Mouse (Mus musculus): ENCODE measurements around the gene Cct4. TPM values are rescaled to one million over a fixed set of nuclear protein-coding genes. Genes with fewer than 3 reads are reported as not detected.
A peak's percentile ranks its signal among the peaks of the same experiment; 100 is the strongest.

The Cct4 gene
- 10 to 100 TPM; 88.1 to 96.9 TPM for total RNA-seq (2021)
- long read RNA-seq, experiment 1, transcript Cct4-204 (14 exons, 2,484 nt), result major isoform, 140 of 155 reads
- long read RNA-seq, experiment 1, partial matches to known transcripts, result 6 of 155 reads
- long read RNA-seq, experiment 1, other reads (novel, unspliced or antisense), result 9 of 155 reads
- long read RNA-seq, experiment 2, transcript Cct4-204 (14 exons, 2,484 nt), result major isoform, 186 of 196 reads
- long read RNA-seq, experiment 2, partial matches to known transcripts, result 3 of 196 reads
- long read RNA-seq, experiment 2, other reads (novel, unspliced or antisense), result 7 of 196 reads

DNA sequence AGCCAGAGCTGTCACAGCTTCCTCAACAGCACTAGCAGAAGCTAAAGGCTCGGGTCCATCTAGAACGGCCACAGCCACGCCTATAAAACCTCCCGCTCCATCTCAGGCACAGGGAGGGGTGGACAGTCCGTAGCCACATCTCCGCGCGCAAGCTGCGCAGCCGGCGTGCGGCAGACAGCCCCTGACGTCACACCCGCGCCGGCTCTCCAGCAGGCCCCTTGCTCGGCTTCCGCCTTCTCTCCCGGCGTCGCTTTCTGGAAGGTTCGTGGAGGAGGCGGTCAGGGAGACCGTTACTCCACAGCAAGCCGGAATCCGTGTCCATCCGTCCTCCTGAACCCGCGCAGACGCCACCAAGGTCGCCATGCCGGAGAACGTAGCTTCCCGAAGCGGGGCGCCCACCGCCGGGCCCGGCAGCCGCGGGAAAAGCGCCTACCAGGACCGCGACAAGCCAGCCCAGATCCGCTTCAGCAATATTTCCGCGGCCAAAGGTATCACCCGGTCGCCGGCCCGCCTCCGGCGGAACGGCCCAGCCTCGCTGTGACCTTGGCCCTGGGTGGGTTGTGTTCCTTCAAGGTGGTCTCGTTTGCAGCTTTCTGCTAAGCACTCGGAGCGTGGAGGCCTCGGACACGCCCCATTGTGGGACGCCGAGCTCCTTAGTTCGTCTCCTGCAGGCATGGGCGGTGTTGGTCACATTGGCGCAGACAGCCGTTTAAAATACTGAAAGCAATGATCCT, at the start of gene Cct4:
Gene Cct4 (plus strand): TSS at position 127 of the 734 bp plus-strand sequence.
- peak; percentile 93 for DNase-seq

DNA sequence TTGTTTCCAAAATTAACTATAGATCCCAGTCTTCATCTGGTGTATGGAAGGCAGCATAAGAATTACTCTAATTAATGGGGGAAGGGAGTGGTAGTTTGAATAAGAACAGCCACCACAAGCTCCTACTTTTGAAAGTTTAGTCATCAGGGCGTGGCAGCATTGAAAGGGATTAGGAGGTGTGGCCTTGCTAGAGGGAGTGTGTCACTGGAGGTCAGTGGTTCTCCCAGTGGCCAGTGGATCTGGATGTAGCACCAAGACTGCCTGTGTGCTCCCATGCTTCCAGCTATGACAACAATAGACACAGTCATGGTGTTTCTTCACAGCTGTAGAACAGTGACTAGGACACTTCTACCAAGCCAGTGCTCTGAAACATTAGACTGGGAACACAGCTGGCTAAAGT, 41.2 kb upstream of the Cct4 start:
- no peak for DNase-seq

DNA sequence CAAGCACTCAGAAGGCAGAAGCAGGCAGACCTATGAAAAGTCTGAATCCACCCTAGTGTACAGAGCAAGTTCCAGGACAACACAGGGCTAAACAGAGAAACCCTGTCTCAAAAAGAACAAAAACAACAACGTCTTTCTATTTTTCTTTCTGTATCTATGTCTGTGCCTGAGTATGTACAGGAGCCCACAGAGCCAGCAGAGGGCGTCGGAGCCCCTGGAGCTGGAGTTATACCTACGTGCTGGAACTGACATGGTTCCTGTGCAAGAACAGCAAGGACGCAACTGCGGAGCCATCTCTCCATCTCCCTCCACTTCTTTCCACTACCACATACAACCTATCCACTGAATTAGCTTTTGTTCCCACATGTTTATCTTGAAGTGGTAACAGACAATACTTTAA, 40.2 kb upstream of the Cct4 start:
- DNase-seq, result no peak

DNA sequence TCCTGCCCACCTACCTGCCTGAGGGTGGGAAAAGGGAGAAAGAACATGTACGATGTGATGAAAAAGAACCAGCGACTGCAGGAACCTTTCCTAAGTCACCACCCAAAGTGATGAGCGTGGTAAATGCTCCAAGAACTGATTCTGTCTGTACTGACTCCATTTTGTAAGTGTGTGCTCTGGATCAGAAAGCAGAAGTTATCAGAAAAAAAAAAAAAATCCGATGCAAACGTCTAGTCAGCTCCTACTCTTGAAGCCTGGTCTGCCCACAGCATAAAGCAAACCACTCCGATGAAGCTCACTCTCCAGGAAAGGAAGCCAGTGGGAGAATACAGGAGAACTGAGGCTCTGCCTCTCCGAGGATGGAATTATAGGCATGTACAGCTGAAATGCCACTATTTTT, 37.7 kb upstream of the Cct4 start:
- DNase-seq, result no peak

DNA sequence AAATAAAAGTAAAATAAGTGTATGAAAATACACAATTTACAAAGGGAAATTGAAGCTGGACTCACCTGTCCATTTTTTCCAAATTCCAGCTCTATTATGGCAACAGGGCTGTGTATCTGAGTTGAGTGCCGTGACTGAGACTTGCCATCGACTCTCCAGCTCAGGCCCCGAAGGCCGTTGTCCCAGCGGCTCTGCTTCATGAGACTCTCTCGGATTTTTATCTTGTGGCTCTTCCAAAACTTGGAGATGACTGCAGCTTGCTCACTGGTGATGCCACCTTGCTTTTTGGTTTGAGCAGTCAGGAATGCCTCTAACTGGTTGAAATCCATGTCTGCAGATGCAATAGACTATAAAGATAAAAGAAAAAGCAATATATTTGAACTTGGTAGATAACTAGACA, 34.0 kb upstream of the Cct4 start:
- DNase-seq, result no peak

DNA sequence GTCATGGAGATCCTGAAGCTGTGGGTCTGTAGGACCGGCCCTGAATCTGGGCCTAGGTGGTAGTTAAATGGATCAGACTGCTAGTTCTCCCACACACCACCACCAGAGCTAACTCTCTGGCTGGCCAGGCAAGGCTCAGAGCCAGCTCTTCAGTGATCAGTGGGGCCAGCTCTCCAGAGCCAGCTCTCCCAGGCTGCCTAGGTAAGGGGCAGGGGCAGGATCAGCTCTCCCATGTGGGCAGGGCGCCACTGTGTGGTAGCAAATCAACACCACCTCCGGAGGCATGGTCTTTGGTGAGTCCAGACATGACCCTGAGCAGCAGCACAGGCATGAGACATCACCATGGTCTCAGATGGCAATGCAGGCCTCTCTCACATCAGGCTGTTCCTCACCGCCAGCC, 33.5 kb upstream of the Cct4 start:
- DNase-seq, result peak; percentile 56

DNA sequence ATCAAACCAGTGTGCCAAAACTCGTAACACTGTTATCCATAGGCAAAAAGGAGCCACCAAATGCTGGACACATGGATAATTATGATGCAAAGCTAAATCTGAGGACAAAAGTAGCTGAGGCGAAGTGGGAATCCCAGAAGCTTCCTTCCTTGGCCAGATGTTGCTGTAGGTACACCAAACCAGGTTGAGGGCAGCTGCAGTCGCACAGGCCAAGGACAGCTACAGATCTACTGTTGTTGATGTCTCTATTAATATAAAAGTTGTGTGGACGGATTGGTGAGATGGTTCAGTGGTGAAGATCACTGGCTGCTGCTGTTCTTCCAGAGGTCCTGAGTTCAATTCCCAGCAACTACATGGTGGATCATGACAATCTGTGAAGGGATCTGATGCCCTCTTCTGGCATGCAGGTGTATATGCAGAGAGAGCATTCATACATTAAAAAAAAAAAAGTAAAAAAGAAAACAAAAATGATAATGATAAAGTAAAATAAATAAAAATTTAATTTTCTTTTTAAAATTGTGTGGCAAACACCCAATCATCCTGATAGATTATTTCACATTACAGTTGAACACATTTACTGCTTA, 32.4 kb upstream of the Cct4 start:
- DNase-seq, result no peak

DNA sequence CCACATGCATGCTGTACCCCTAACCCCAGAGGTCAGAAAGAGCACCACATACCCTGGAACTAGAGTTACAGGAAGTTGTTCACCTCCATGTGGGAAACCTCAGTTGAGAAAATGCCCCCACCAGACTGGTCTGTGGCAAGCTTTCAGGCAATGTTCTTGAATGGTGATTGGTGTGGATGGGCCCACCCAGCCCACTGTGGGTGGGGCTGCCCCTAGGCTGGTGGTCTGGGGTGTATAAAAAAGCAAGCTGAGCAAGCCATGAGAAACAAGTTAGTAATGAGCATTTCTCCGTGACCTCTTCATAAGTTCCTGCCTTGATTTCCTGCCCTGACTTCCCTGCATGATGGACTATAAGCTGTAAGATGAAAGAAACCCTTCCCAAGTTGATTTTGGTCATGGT, 28.2 kb upstream of the Cct4 start:
- no peak for DNase-seq

DNA sequence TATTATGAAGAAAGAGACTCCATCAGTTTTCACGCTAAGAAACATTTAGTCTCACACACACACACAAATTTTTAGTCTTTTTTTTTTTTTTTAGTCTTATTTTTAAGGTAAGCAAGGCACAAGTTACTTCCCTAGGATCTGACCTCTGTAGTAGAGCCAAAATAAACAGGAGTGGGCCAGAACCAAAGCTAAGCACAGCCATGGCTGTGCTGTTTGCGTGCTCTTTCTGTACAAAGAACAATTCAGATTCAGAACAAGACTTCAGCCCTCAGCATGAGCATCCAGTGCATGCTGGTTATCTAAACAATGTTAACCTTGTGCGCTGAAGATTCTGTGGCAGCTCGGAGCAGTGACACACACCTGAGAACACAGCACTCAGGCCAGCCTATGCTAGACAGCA, 25.9 kb upstream of the Cct4 start:
- DNase-seq, result no peak

DNA sequence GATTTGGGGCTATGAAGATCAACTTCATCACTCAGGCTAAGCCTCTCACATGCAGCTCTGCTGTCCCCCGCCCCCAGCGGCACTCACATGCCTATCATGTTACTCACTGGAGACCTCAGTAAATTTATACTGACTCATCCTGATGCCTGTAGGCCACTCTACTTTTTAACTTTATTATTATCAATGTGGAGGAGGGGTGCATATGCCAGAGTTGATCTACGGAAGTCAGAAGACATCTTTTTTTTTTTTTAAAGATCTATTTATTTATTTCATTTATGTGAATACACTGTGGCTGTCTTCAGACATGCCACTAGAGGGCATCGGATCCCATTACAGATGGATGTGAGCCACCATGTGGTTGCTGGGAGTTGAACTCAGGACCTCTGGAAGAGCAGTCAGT, 24.8 kb upstream of the Cct4 start:
- DNase-seq, result no peak

DNA sequence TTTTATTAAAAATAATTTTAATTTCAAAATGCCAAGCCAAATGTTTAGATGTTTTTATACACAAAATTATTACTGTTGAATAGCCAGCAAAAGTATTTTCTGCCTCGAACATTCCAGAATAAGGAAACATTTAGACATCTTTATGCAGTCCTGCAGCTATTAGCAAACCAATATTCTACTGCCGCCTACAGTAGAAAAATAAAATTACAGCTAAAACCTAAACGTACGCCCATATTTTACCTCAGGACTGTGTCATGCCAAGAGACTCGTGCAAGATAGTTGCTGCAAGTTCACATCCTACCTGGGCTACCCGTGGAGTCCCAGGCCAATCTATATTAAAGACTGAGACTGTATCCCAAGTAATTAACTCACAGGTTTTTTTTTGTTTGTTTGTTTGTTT, 20.8 kb upstream of the Cct4 start:
- no peak for DNase-seq

DNA sequence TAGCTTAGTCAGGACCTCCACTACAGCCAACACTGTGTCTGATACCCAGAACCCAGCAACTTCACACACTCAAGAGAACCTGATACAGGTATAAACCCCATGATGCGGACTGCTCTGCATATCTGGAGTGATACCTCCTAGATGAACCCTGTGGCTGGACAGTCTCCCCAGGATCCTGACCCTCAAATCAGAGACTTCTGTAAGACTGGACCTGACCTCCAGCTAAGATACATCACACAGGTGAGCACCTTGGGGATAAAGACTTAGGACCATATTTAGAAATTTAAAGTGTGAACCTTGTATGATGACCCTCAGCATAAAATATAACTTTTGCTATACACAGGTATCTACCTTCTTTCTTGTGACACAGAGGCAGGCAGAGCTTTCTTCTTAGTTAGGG, 19.8 kb upstream of the Cct4 start:
- no peak for DNase-seq

DNA sequence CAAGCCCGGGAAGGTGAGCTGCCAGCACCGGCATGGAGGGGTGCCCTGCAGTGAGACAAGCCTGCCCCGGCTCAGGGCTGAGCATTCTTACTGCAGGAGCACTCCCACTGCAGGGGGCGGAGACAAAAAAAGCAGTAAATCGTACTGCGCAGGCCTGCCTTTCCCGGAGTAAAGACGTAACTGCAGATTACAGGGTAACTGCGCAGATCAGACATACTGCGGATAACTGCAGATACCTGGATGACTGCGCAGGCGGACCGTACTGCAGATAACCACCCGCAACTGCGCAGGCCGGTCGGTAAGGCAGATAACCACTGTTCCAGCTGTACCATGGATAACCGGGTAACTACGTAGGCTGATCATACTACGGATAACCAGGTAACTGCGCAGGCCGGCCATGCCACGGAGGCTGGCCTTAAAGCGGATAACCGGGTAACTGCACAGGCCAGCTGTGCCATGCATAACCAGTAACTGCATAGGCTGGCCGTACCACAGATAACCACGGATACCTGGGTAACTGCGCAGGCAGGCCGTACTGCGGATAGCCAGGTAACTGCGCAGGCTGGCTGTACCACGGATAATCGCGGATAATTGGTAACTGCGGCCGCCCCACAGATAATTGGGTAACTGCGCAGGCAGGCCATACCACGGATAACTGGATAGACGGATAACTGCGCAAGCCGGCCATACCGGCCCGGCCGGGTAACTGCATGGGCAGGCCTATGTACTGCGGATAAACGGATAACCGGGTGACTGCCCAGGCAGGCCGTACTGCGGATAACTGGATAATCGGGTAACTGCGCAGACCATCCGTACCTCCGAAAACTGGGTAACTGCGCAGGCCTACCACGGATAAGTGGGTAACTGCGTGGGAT, 18.2 kb upstream of the Cct4 start, which contains the start of gene Zrsr1:
Gene Zrsr1 (plus strand): TSS at position 171 of the 875 bp plus-strand sequence.
- peak; percentile 47 for DNase-seq

DNA sequence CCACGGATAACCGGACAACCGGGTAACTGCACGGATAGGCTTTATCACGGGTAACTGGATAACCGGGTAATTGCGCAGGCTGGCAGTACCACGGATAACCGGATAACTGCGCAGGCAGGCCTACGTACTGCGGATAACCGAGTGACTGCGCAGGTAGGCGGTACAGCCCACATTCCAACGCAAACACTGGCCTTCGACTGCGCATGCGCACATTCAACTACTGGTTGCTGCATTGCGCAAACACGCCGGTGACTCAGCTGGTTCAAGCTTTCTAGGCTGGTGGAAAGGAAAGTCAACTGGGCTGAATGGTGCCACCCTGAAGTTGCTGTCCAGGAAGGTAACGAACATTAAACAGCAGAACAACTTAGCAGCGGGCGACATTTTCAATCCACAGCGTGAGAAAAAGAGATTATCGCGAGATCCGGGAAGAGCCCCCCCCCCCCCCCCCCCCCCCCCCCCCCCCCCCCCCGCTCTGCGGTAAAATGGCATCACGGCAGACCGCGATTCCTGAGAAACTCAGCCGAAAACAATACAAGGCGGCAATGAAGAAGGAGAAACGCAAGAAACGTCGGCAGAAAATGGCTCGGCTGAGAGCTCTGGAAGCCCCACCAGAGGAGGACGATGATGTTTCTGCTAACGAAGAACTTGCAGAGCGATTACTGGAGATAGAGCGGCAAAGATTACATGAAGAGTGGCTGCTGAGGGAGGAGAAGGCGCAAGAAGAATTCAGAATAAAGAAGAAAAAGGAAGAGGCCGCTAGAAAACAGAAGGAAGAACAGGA, 17.4 kb upstream of the Cct4 start:
- peak; percentile 73 for DNase-seq

DNA sequence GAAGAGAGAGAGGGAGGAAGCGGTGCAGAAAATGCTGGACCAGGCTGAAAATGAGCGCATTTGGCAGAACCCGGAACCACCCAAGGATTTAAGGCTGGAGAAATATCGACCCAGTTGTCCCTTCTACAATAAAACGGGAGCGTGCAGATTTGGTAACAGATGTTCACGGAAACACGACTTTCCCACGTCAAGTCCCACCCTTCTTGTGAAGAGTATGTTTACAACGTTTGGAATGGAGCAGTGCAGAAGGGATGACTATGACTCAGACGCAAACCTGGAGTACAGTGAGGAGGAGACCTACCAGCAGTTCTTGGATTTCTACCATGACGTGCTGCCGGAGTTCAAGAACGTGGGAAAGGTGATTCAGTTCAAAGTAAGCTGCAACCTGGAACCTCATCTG, 16.7 kb upstream of the Cct4 start:
- DNase-seq, result no peak

DNA sequence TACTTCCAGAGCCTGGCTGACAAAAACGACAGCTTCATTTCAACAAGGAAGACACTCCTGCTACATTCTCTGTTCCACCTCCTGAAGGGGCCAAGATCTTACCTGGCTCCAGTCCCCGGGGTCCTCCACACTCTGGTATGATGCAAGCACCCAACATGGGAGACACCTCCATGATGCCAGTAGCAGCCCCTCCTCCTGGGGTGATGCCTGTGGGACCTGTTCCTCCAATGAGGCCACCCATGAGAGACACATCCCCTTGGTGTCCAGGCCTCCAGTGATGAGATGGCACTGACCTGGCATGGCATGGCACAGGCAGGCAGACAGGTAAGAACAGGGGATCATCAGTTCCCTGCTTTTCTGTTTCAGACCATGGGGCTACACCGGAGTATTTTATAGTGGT, 12.1 kb upstream of the Cct4 start:
- no peak for DNase-seq

DNA sequence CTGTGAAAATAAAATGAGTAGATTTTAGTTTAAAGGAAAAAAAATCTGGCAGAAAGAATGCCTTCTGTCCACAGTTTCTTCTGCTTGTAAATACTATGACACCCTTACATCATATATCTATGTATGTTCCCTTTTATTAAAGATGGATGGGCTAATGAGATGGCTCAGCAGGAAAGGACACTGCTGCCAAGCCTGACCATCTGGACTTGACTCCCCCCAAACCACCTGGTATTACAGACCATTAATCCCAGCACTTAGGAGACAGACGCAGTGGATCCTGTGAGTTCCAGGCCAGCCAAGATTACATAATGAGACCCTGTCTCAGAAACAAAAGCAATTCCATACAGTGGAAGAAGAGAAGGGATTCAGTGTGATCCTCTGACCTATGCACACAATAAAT, 11.6 kb upstream of the Cct4 start:
- no peak for DNase-seq

DNA sequence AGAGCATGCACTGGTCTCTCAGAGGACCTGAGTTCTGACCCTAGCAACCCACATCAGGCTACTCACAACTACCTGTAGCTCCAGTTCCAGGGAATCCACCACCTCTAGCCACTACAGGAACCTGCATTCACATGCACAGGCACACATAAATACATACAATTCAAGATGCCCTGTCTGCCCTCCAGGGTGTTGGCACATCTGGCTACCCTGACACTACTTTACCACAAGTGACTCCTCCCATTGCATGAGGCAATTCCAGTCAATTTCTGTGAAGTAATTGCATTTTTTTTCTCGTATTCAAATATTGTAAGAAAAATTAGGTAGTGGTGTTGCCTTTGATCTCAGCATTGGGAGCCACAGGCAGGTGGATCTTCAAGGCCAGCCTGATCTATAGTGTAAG, 11.1 kb upstream of the Cct4 start:
- DNase-seq, result no peak

DNA sequence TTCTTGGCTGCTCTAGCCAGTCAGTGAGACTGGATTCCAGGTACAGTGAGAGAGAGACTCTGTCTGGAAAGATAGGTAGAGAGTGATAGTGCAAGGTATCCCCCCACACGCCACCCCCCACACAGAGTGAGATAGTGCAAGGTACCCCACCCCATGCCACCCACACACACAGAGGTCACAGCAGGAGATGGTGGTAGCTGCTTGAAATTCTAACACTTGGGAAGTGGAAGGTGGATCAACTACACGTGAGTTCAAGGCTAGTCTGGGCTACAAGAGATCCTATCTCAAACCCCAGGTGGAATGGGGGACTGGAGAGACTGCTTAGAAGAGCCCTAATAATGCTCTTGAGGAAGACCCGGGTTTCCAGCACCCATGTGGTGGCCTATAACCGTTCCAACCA, 9.3 kb upstream of the Cct4 start:
- no peak for DNase-seq

DNA sequence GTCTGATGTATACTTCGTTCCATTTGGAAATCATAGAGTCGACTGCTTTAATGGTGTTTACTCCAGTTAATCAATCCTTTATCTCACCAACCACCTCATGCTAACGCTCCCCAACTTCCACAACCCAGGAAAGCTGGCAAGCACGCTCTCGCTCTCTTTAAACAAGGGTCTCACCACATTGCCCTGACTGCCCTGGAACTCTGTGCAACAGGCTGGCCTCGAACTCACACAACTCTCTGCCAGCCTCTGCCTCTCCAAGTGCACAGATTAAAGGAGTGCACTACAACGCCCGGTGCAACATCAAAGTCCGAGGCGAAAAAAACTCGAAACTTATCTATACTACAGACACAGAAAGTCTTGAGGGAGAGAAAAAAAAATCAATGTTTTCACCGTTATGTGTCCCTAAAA, 8.8 kb upstream of the Cct4 start:
- DNase-seq, result no peak

DNA sequence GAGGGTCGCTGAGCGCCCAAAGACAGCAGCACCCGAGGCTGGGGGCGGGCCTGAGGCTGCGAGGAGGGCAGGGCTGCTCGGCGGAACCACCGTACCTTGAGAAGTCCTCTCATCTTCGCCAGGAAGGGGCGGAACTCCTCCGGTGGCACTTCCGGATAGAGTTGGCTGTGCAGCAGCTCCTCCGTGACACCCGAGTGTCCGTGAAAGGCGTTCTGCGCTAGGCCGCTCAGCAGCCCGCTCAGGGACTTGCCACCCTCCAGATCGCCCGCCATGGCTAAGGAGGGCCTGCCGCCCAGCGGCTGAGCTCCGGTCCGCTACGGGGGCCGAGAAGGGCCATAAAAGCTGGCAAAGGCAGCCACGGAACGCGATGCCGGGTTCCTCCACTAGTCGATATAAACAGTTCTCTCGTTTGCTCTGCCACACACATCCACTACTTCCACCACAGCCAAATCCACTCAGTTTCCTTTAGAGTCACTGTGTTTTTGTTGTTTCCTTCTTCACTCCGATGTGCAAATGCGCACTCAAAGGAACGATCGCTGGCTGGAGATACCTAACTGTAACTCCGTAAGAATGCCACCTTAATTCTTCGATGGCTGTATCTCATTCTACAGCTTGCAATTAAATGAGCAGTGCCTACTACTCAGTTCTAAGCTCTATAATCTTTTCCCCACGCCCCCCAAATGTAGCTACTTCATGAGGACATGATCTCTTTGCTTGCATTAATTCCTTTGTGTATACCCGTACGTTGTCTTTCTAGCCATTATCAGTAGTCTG, 8.1 kb upstream of the Cct4 start, which contains the start of the genes Gm28048 and Commd1:
Gene Gm28048 (minus strand): TSS at position 107 of the 774 bp plus-strand sequence.
Gene Commd1 (minus strand): TSS at position 399 of the 774 bp plus-strand sequence.
- DNase-seq, result peak; percentile 95

Measured in gastrocnemius, postnatal 25 days (tissue).